Comparison of ENCODE assay signal across 29 mouse cellular contexts in genomic region chr13:25333803-25334202, GRCm38 (mm10).
DNase-seq lines count a peak whose midpoint lies in the region; ATAC-seq and TF ChIP-seq lines count a peak whose summit lies in the region.
"Had no signal": no experiment of that assay in that cellular context is flagged by ENCODE, and none has a peak within 500 bp of the region (broad histone marks: within the 10 kb centered on the region; RNA-seq: fewer than 3 reads in every experiment).

No protein-coding gene starts in this region.

- no peak overlapping the region for H3K4me3 ChIP-seq in hindbrain, postnatal 0 days (ENCODE audit: low read length)
- H3K4me3 ChIP-seq in hindbrain, embryonic 12.5 days = no peak overlapping the region
- H3K4me3 ChIP-seq in midbrain, embryonic 11.5 days (ENCODE audit: low read depth, low read length) = no peak overlapping the region
- H3K4me3 ChIP-seq in midbrain, embryonic 14.5 days (replicated peaks; ENCODE audit: low read depth, low read length) = no peak overlapping the region
- no peak overlapping the region for H3K4me3 ChIP-seq in E14TG2a.4 (replicated peaks; ENCODE audit: low read length)
- H3K4me3 ChIP-seq: erythroblast, embryonic 14.5 days; forebrain, embryonic 12.5 days; heart, embryonic 12.5 days; hindbrain, embryonic 15.5 days; kidney, embryonic 15.5 days; megakaryocyte, embryonic 14.5 days; midbrain, embryonic 15.5 days had no signal

- H3K27me3 ChIP-seq in hindbrain, postnatal 0 days (ENCODE audit: insufficient read depth, low read length) = no peaks in the 10 kb centered on the region
- no peaks in the 10 kb centered on the region for H3K27me3 ChIP-seq in hindbrain, embryonic 12.5 days
- H3K27me3 ChIP-seq in midbrain, embryonic 11.5 days (ENCODE audit: control insufficient read depth, insufficient read depth, low read length) = no peaks in the 10 kb centered on the region
- H3K27me3 ChIP-seq in midbrain, embryonic 14.5 days (ENCODE audit: control insufficient read depth, insufficient read depth, low read length) = no peaks in the 10 kb centered on the region
- H3K27me3 ChIP-seq in E14TG2a.4 (ENCODE audit: insufficient read depth, low read length) = no peaks in the 10 kb centered on the region
- H3K27me3 ChIP-seq: forebrain, embryonic 12.5 days; heart, embryonic 12.5 days; hindbrain, embryonic 15.5 days; kidney, embryonic 15.5 days; megakaryocyte, embryonic 14.5 days; midbrain, embryonic 15.5 days had no signal

- TF ChIP-seq CTCF in hindbrain, postnatal 0 days (IDR thresholded peaks at IDR 0.05; ENCODE audit: low read depth) = peak; percentile 22; the same call in 1 of the 2 replicates
- TF ChIP-seq CTCF in E14TG2a.4 (conservative IDR thresholded peaks at IDR 0.05; ENCODE audit: low read length) = peak; percentile 50

- no peaks in the 10 kb centered on the region for H3K4me1 ChIP-seq in hindbrain, postnatal 0 days (ENCODE audit: insufficient read depth, low read length)
- H3K4me1 ChIP-seq in hindbrain, embryonic 12.5 days = no peaks in the 10 kb centered on the region
- H3K4me1 ChIP-seq in midbrain, embryonic 11.5 days (ENCODE audit: control insufficient read depth, insufficient read depth, low read length) = no peaks in the 10 kb centered on the region
- no peaks in the 10 kb centered on the region for H3K4me1 ChIP-seq in midbrain, embryonic 14.5 days (ENCODE audit: control insufficient read depth, insufficient read depth, low read length)
- H3K4me1 ChIP-seq in E14TG2a.4 (replicated peaks; ENCODE audit: low read depth, low read length) = no peaks in the 10 kb centered on the region
- H3K4me1 ChIP-seq: forebrain, embryonic 12.5 days; heart, embryonic 12.5 days; hindbrain, embryonic 15.5 days; kidney, embryonic 15.5 days; megakaryocyte, embryonic 14.5 days; midbrain, embryonic 15.5 days had no signal

- H3K4me2 ChIP-seq in hindbrain, postnatal 0 days (ENCODE audit: low read depth, low read length) = no peak overlapping the region
- no peak overlapping the region for H3K4me2 ChIP-seq in hindbrain, embryonic 12.5 days (replicated peaks)
- no peak overlapping the region for H3K4me2 ChIP-seq in midbrain, embryonic 11.5 days
- H3K4me2 ChIP-seq in midbrain, embryonic 14.5 days (ENCODE audit: low read length) = no peak overlapping the region
- H3K4me2 ChIP-seq: forebrain, embryonic 12.5 days; heart, embryonic 12.5 days; hindbrain, embryonic 15.5 days; kidney, embryonic 15.5 days; midbrain, embryonic 15.5 days had no signal

- WGBS in hindbrain, postnatal 0 days = 96% methylated on average over 1 of the region's 1 CpGs
- WGBS in hindbrain, embryonic 12.5 days = 88% methylated on average over 1 of the region's 1 CpGs
- 82% methylated on average over 1 of the region's 1 CpGs for WGBS in midbrain, embryonic 11.5 days
- WGBS in midbrain, embryonic 14.5 days = 92% methylated on average over 1 of the region's 1 CpGs

- H3K27ac ChIP-seq in hindbrain, postnatal 0 days = no peak overlapping the region
- H3K27ac ChIP-seq in hindbrain, embryonic 12.5 days = no peak overlapping the region
- no peak overlapping the region for H3K27ac ChIP-seq in midbrain, embryonic 11.5 days (ENCODE audit: low read depth, low read length)
- no peak overlapping the region for H3K27ac ChIP-seq in midbrain, embryonic 14.5 days (replicated peaks; ENCODE audit: low read depth, low read length)
- H3K27ac ChIP-seq: forebrain, embryonic 12.5 days; hindbrain, embryonic 15.5 days; kidney, embryonic 15.5 days; midbrain, embryonic 15.5 days had no signal

- no peak for ATAC-seq in hindbrain, postnatal 0 days
- no peak for ATAC-seq in hindbrain, embryonic 12.5 days (ENCODE audit: low FRiP score)
- no peak for ATAC-seq in midbrain, embryonic 11.5 days (ENCODE audit: low FRiP score)
- no peak for ATAC-seq in midbrain, embryonic 14.5 days (ENCODE audit: low FRiP score, low TSS enrichment)
- ATAC-seq: activated CD4-positive, CD25-positive, alpha-beta regulatory T cell, adult 4 months; lung, postnatal 0 days had no signal

- DNase-seq in hindbrain, postnatal 0 days (ENCODE audit: low spot score) = no peak
- peak; percentile 69 for DNase-seq in midbrain, embryonic 11.5 days (ENCODE audit: low spot score, missing footprints)
- DNase-seq in midbrain, embryonic 14.5 days = no peak
- peak; percentile 17 for DNase-seq in R1 (ENCODE audit: low read depth, low spot score)
- DNase-seq in gastrocnemius, postnatal 4 days (ENCODE audit: low spot score in 2 of 2) = no peak
- no peak for DNase-seq in thymus, postnatal 4 days
- DNase-seq: adrenal gland, adult 2 months; adrenal gland, postnatal 36 days; cerebellum, adult 2 months; gastrocnemius, postnatal 25 days; heart, adult 18-20 months; kidney, adult 18-20 months; kidney, postnatal 36 days; layer of hippocampus, postnatal 36 days; liver; lung, postnatal 4 days; right cerebral cortex, adult 18-20 months; thymus, postnatal 14 days had no signal

- no peak overlapping the region for H3K9ac ChIP-seq in hindbrain, postnatal 0 days (replicated peaks; ENCODE audit: low read length)
- H3K9ac ChIP-seq in hindbrain, embryonic 12.5 days = no peak overlapping the region
- H3K9ac ChIP-seq in midbrain, embryonic 11.5 days (ENCODE audit: low read length) = no peak overlapping the region
- no peak overlapping the region for H3K9ac ChIP-seq in midbrain, embryonic 14.5 days (replicated peaks; ENCODE audit: low read length)
- H3K9ac ChIP-seq: forebrain, embryonic 12.5 days; heart, embryonic 12.5 days; hindbrain, embryonic 15.5 days; kidney, embryonic 15.5 days; midbrain, embryonic 15.5 days had no signal

- H3K36me3 ChIP-seq in hindbrain, postnatal 0 days (ENCODE audit: insufficient read depth, low read length) = no peaks in the 10 kb centered on the region
- no peaks in the 10 kb centered on the region for H3K36me3 ChIP-seq in hindbrain, embryonic 12.5 days
- no peaks in the 10 kb centered on the region for H3K36me3 ChIP-seq in midbrain, embryonic 11.5 days (ENCODE audit: control insufficient read depth, insufficient read depth, low read length)
- no peaks in the 10 kb centered on the region for H3K36me3 ChIP-seq in midbrain, embryonic 14.5 days (ENCODE audit: control insufficient read depth, insufficient read depth, low read length)
- H3K36me3 ChIP-seq in E14TG2a.4 (ENCODE audit: insufficient read depth, low read length) = no peaks in the 10 kb centered on the region
- H3K36me3 ChIP-seq: forebrain, embryonic 12.5 days; heart, embryonic 12.5 days; hindbrain, embryonic 15.5 days; kidney, embryonic 15.5 days; midbrain, embryonic 15.5 days had no signal

- H3K9me3 ChIP-seq in hindbrain, postnatal 0 days (ENCODE audit: low read length) = no peaks in the 10 kb centered on the region
- H3K9me3 ChIP-seq in hindbrain, embryonic 12.5 days (replicated peaks) = no peaks in the 10 kb centered on the region
- H3K9me3 ChIP-seq in midbrain, embryonic 11.5 days (ENCODE audit: control insufficient read depth, low read length) = no peaks in the 10 kb centered on the region
- H3K9me3 ChIP-seq in midbrain, embryonic 14.5 days (ENCODE audit: control insufficient read depth, low read length) = no peaks in the 10 kb centered on the region
- no peaks in the 10 kb centered on the region for H3K9me3 ChIP-seq in E14TG2a.4 (ENCODE audit: low read length)
- H3K9me3 ChIP-seq: forebrain, embryonic 12.5 days; heart, embryonic 12.5 days; hindbrain, embryonic 15.5 days; kidney, embryonic 15.5 days; midbrain, embryonic 15.5 days had no signal

Comparison
In these comparisons a context has a peak if more than half of its experiments do, and no peak if none do; other contexts are left out.
1. DNase-seq: peak in midbrain, embryonic 11.5 days (single experiment) and R1 (single experiment); none in hindbrain, postnatal 0 days (single experiment), midbrain, embryonic 14.5 days (single experiment), gastrocnemius, postnatal 4 days (0 of 2) and thymus, postnatal 4 days (single experiment).